Mouse (Mus musculus) left cerebral cortex, adult 2 months (tissue): ENCODE results near the gene Slc7a14. TPM values are rescaled to one million over a fixed set of nuclear protein-coding genes. Genes with fewer than 3 reads are reported as not detected.

Experiments
- DNase-seq, 2 experiments: peaks; one replicate each; pipeline ENCODE4 v3.0.0; 2021 to 2022; ENCODE audit warnings: low spot score in 2 of 2, mixed read lengths in 1 of 2; ENCODE audit errors: extremely low spot score in 1 of 2
- H3K27ac ChIP-seq: fragments of 200-600 bp; 2 replicates; pipeline ENCODE4 v1.8.1; 2022
- H3K4me3 ChIP-seq: fragments of 200-600 bp; 2 replicates; pipeline ENCODE4 v1.8.1; 2022
- CTCF ChIP-seq: fragments of 200-600 bp; IDR thresholded peaks from 2 replicates; pipeline ENCODE4 v1.8.1; 2022; ENCODE audit warnings: antibody characterized with exemption, mild to moderate bottlenecking, moderate library complexity
- intact Hi-C: fragments of 180-260 bp; cut with DNase I; formaldehyde crosslinking; loops from one replicate; pipeline ENCODE4 v1.15.1; 2025
- total RNA-seq, 2 experiments: library from RNA; stranded (reverse); gene quantifications; 2 replicates each; pipeline ENCODE4 v1.2.3; 2021

Slc7a14 gene
- total RNA-seq, 2 experiments from 2014 or later, result 61.3 to 62.1 TPM

- DNase-seq, result no peak
- intact Hi-C loops, result no loop called here
- Histone ChIP-seq H3K4me3 (no peak overlapping the region), H3K27ac (no peak overlapping the region)
- TF ChIP-seq CTCF, result no peak
Observed at GRCm38 (mm10) chr3:31260329-31260963, 49.7 kb downstream of the Slc7a14 start.

- no peak overlapping the region for H3K27ac ChIP-seq
- no peak for DNase-seq
- intact Hi-C loops, result no loop called here
- no peak overlapping the region for H3K4me3 ChIP-seq
- TF ChIP-seq CTCF, result no peak
Observed at GRCm38 (mm10) chr3:31259553-31260255, 50.5 kb downstream of the Slc7a14 start.

- Histone ChIP-seq H3K4me3 (no peak overlapping the region), H3K27ac (peak overlapping the region; percentile 36; the same call in 1 of the 2 replicates)
- DNase-seq, result peak; percentile 49 to 74
- TF ChIP-seq CTCF, result no peak
- intact Hi-C loops, result loop anchor here (1.0 to 2.0 kb wide), 3 partner anchors 36 to 74 kb away; partner anchors contain the start of gene Slc7a14
Observed at GRCm38 (mm10) chr3:31254427-31254826, 55.8 kb downstream of the Slc7a14 start.

DNA sequence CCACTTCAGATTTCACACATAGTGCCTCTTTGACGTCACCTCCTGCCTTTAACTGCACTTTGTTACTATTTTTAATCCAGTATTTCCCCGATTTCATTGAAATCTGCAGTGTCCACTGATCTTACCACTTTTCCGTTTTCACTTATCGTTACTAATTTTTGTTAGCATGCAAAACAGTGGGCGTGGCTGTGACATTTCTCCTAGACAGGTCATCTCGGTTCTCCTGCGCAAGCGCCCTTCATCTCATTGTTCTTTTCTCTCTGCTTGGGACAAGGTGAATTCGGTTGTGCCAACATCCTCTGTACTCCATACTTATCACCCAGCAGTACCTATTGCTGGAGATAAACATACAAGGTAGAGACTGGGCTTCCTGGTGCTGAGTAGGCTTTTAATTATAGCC is 56.3 kb downstream of the Slc7a14 start:
- H3K27ac ChIP-seq, result peak overlapping the region; percentile 36; the same call in 1 of the 2 replicates
- no peak for TF ChIP-seq CTCF

GRCm38 (mm10) chr3:31252566-31252965 is 57.6 kb downstream of the Slc7a14 start:
- Histone ChIP-seq H3K27ac (no peak overlapping the region), H3K4me3 (no peak overlapping the region)
- no peak for TF ChIP-seq CTCF
- DNase-seq, result no peak
- intact Hi-C loops, result no loop called here

More for the DNA sequence above, 56.3 kb downstream of the Slc7a14 start:
- DNase-seq, result no peak
- intact Hi-C loops, result loop anchor here (1.0 to 2.0 kb wide), 3 partner anchors 35 to 75 kb away; partner anchors contain the start of gene Slc7a14
- no peak overlapping the region for H3K4me3 ChIP-seq

- Histone ChIP-seq H3K27ac (no peak overlapping the region), H3K4me3 (no peak overlapping the region)
- no peak for TF ChIP-seq CTCF
- DNase-seq, result no peak
- intact Hi-C loops, result no loop called here
Observed at GRCm38 (mm10) chr3:31243478-31243877, 66.7 kb downstream of the Slc7a14 start.

DNA sequence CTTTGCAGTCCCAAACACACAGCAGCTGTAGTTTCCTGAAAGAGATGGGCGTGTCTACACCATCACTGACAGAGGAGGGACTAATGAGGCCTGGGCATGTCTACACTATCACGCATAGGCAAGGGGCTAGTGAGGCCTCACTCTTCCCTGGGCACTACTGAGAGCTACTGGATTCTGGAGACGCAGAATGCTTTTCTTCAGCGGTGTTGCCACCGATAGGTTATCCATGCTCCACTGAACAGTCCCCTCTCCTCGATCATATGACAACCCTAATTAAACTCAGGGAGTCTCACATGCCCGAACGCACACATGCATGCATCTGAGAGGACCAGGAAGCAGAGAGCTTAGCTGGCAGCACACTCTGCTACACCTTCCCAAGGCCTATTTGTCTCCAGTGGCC is 69.3 kb downstream of the Slc7a14 start:
- intact Hi-C loops, result no loop called here
- no peak overlapping the region for H3K27ac ChIP-seq
- DNase-seq, result no peak
- no peak for TF ChIP-seq CTCF
- H3K4me3 ChIP-seq, result no peak overlapping the region

- H3K27ac ChIP-seq, result no peak overlapping the region
- no peak overlapping the region for H3K4me3 ChIP-seq
- intact Hi-C loops, result loop anchor here (5.0 kb wide), 1 partner anchor 92 kb away; the partner anchor contains the start of gene Cldn11
- no peak for DNase-seq
- no peak for TF ChIP-seq CTCF
Observed at GRCm38 (mm10) chr3:31239645-31240044, 70.5 kb downstream of the Slc7a14 start.

GRCm38 (mm10) chr3:31237936-31238335 is 72.2 kb downstream of the Slc7a14 start:
- no peak overlapping the region for H3K4me3 ChIP-seq
- peak; percentile 60 for TF ChIP-seq CTCF
- no peak overlapping the region for H3K27ac ChIP-seq
- DNase-seq, result peak in 1 of 2 experiments; percentile 34
- intact Hi-C loops, result loop anchor here (5.0 kb wide), 1 partner anchor 91 kb away; the partner anchor contains the start of gene Cldn11

DNA sequence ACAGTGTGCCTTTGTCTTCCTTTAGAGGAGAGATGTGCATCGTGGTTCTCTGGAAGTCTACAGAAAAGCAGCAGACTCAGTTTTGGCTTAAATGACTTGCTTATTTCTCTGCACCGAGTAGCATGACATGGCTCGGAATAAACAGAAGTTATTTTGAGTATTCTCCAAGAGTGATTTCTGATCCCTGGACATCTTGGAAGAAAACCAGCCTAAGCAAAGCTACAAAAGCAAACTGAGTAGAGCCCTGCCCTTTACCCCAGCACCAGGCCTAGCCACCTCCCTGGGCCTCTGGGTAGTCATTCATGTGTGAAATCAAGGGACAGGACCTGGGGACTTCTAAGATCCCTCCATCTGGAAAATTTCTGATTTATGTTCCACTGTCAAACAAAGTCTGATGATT is 74.0 kb downstream of the Slc7a14 start:
- intact Hi-C loops, result loop anchor here (5.0 kb wide), 1 partner anchor 89 kb away; the partner anchor contains the start of gene Cldn11

GRCm38 (mm10) chr3:31234356-31234755 is 75.8 kb downstream of the Slc7a14 start:
- Histone ChIP-seq H3K4me3 (no peak overlapping the region), H3K27ac (no peak overlapping the region)
- DNase-seq, result no peak
- intact Hi-C loops, result no loop called here
- no peak for TF ChIP-seq CTCF

More for the DNA sequence above, 74.0 kb downstream of the Slc7a14 start:
- no peak for TF ChIP-seq CTCF
- no peak overlapping the region for H3K27ac ChIP-seq
- no peak for DNase-seq
- no peak overlapping the region for H3K4me3 ChIP-seq

GRCm38 (mm10) chr3:31233746-31234312 is 76.3 kb downstream of the Slc7a14 start:
- intact Hi-C loops, result no loop called here
- Histone ChIP-seq H3K27ac (no peak overlapping the region), H3K4me3 (no peak overlapping the region)
- TF ChIP-seq CTCF, result no peak
- DNase-seq, result no peak
